Mouse (Mus musculus) hindbrain, postnatal 0 days (tissue): ENCODE data around the gene Gtsf1. TPM values are rescaled to one million over a fixed set of nuclear protein-coding genes. Genes with fewer than 3 reads are reported as not detected.

Experiments used
- ATAC-seq: fragments of 200-750 bp; cut with Nextera tagmentation; 2 replicates; pipeline ENCODE4 v1.8.0; 2017; ENCODE audit warnings: mild to moderate bottlenecking, moderate TSS enrichment, moderate library complexity
- DNase-seq: peaks from one replicate; pipeline ENCODE4 v3.0.0-alpha.2; 2015; ENCODE audit warnings: low spot score
- H3K27ac ChIP-seq: fragments of 300-500 bp; sonication (generic); 2 replicates; pipeline ENCODE4 v1.5.1; 2014; ENCODE audit warnings: mild to moderate bottlenecking
- H3K27me3 ChIP-seq: fragments of 300-500 bp; sonication (generic); 2 replicates; pipeline ENCODE4 v1.6.1; 2014; ENCODE audit warnings: low read length, mixed read lengths; ENCODE audit not compliant: insufficient read depth
- H3K36me3 ChIP-seq: fragments of 300-500 bp; sonication (generic); 2 replicates; pipeline ENCODE4 v1.6.1; 2014; ENCODE audit warnings: low read length, mixed read lengths; ENCODE audit not compliant: insufficient read depth
- H3K4me1 ChIP-seq: fragments of 300-500 bp; sonication (generic); 2 replicates; pipeline ENCODE4 v1.6.1; 2014; ENCODE audit warnings: antibody characterized with exemption, low read length, mixed read lengths; ENCODE audit not compliant: insufficient read depth
- H3K4me2 ChIP-seq: fragments of 300-500 bp; sonication (generic); 2 replicates; pipeline ENCODE4 v1.6.1; 2014; ENCODE audit warnings: low read depth, mild to moderate bottlenecking, low read length, moderate library complexity, mixed read lengths
- H3K4me3 ChIP-seq: fragments of 300-500 bp; sonication (generic); 2 replicates; pipeline ENCODE4 v1.5.1; 2014; ENCODE audit warnings: low read length
- H3K9ac ChIP-seq: fragments of 300-500 bp; sonication (generic); replicated peaks from 2 replicates; pipeline ENCODE4 v1.6.1; 2014; ENCODE audit warnings: mild to moderate bottlenecking, low read length, moderate library complexity, mixed read lengths
- H3K9me3 ChIP-seq: fragments of 300-500 bp; sonication (generic); 2 replicates; pipeline ENCODE4 v1.6.1; 2016; ENCODE audit warnings: low read length, mixed read lengths
- CTCF ChIP-seq: IDR thresholded peaks from 2 replicates; pipeline ENCODE4 v1.5.1; 2016; ENCODE audit warnings: antibody characterized with exemption, control low read depth, low read depth
- WGBS: fragments of 180-500 bp; shearing (Covaris S2); extraction: QIAGEN DNeasy Blood & Tissue Kit; methylation state at CpG from one replicate; pipeline ENCODE4 v1.1.7; 2014; 5-methylcytosine and 5-hydroxymethylcytosine counted together
- polyA plus RNA-seq: library from polyadenylated mRNA; unstranded; fragments of >200 nt; fragmentation: Nextera tagmentation; extraction: Ambion mirVana; gene quantifications from 2 replicates; pipeline ENCODE4 v1.2.1, GENCODE M21; 2015
- total RNA-seq: library from RNA; depleted of rRNA; stranded (reverse); fragments of >200 nt; gene quantifications from 2 replicates; pipeline ENCODE4 v1.2.3, GENCODE M21; 2014; rRNA removed

The Gtsf1 gene
- total and polyA plus RNA-seq, 2 experiments from 2014 or later, result 0.65 TPM; not detected in 1

- no peaks in the 10 kb centered on the region for H3K9me3 ChIP-seq
- 44% methylated on average over 4 of the region's 4 CpGs for WGBS
- no peak overlapping the region for H3K9ac ChIP-seq
- no peak overlapping the region for H3K27ac ChIP-seq
- no peaks in the 10 kb centered on the region for H3K4me1 ChIP-seq
- H3K4me3 ChIP-seq, result no peak overlapping the region
- no peak for DNase-seq
- H3K4me2 ChIP-seq, result no peak overlapping the region
- no peaks in the 10 kb centered on the region for H3K36me3 ChIP-seq
- peak; percentile 38 for ATAC-seq
- no peak for TF ChIP-seq CTCF
- H3K27me3 ChIP-seq, result no peaks in the 10 kb centered on the region
Observed at GRCm38 (mm10) chr15:103358278-103359121, 71.8 kb downstream of the Gtsf1 start.

- 73% methylated on average over 4 of the region's 4 CpGs for WGBS
Observed at GRCm38 (mm10) chr15:103357817-103358216, 72.5 kb downstream of the Gtsf1 start.

GRCm38 (mm10) chr15:103356130-103356529 lies 74.1 kb downstream of the Gtsf1 start:
- no peak overlapping the region for H3K27ac ChIP-seq
- no peaks in the 10 kb centered on the region for H3K9me3 ChIP-seq
- H3K27me3 ChIP-seq, result no peaks in the 10 kb centered on the region
- no peak overlapping the region for H3K4me3 ChIP-seq
- no peak overlapping the region for H3K4me2 ChIP-seq
- WGBS, result 88% methylated on average over 4 of the region's 4 CpGs
- no peak for TF ChIP-seq CTCF
- H3K9ac ChIP-seq, result no peak overlapping the region
- DNase-seq (no peak), ATAC-seq (no peak)
- H3K4me1 ChIP-seq, result no peaks in the 10 kb centered on the region
- H3K36me3 ChIP-seq, result no peaks in the 10 kb centered on the region

More at GRCm38 (mm10) chr15:103357817-103358216, 72.5 kb downstream of the Gtsf1 start:
- Histone ChIP-seq H3K9ac (no peak overlapping the region), H3K4me2 (no peak overlapping the region), H3K9me3 (no peaks in the 10 kb centered on the region), H3K27ac (no peak overlapping the region), H3K36me3 (no peaks in the 10 kb centered on the region), H3K4me3 (no peak overlapping the region), H3K27me3 (no peaks in the 10 kb centered on the region), H3K4me1 (no peaks in the 10 kb centered on the region)
- no peak for ATAC-seq
- no peak for TF ChIP-seq CTCF
- DNase-seq, result no peak

- DNase-seq, result no peak
- Histone ChIP-seq H3K27ac (no peak overlapping the region), H3K4me1 (no peaks in the 10 kb centered on the region), H3K9me3 (no peaks in the 10 kb centered on the region), H3K27me3 (no peaks in the 10 kb centered on the region), H3K9ac (no peak overlapping the region), H3K36me3 (no peaks in the 10 kb centered on the region), H3K4me2 (no peak overlapping the region), H3K4me3 (no peak overlapping the region)
- no peak for ATAC-seq
- TF ChIP-seq CTCF, result no peak
- WGBS, result 78% methylated on average over 4 of the region's 4 CpGs
Observed at GRCm38 (mm10) chr15:103355420-103355819, 74.8 kb downstream of the Gtsf1 start.

- TF ChIP-seq CTCF, result no peak
- Histone ChIP-seq H3K36me3 (no peaks in the 10 kb centered on the region), H3K27me3 (no peaks in the 10 kb centered on the region), H3K4me3 (no peak overlapping the region), H3K4me2 (no peak overlapping the region), H3K9me3 (no peaks in the 10 kb centered on the region), H3K4me1 (no peaks in the 10 kb centered on the region), H3K27ac (no peak overlapping the region), H3K9ac (no peak overlapping the region)
- ATAC-seq, result no peak
- DNase-seq, result no peak
- 73% methylated on average over 2 of the region's 2 CpGs for WGBS
Observed at GRCm38 (mm10) chr15:103354690-103355089, 75.6 kb downstream of the Gtsf1 start.

- H3K36me3 ChIP-seq, result no peaks in the 10 kb centered on the region
- no peak for ATAC-seq
- 94% methylated on average over 11 of the region's 11 CpGs for WGBS
- no peak for TF ChIP-seq CTCF
- no peak overlapping the region for H3K4me3 ChIP-seq
- H3K4me2 ChIP-seq, result no peak overlapping the region
- no peak overlapping the region for H3K9ac ChIP-seq
- no peak for DNase-seq
- no peaks in the 10 kb centered on the region for H3K4me1 ChIP-seq
- no peaks in the 10 kb centered on the region for H3K27me3 ChIP-seq
- H3K9me3 ChIP-seq, result no peaks in the 10 kb centered on the region
- no peak overlapping the region for H3K27ac ChIP-seq
Observed at GRCm38 (mm10) chr15:103353511-103354256, 76.6 kb downstream of the Gtsf1 start.

GRCm38 (mm10) chr15:103352856-103353255 lies 77.4 kb downstream of the Gtsf1 start:
- no peak overlapping the region for H3K4me2 ChIP-seq
- H3K9me3 ChIP-seq, result no peaks in the 10 kb centered on the region
- DNase-seq (peak; percentile 85), ATAC-seq (peak; percentile 59)
- 44% methylated on average over 4 of the region's 4 CpGs for WGBS
- H3K4me3 ChIP-seq, result no peak overlapping the region
- peak; percentile 90 for TF ChIP-seq CTCF
- H3K36me3 ChIP-seq, result no peaks in the 10 kb centered on the region
- no peak overlapping the region for H3K9ac ChIP-seq
- H3K27ac ChIP-seq, result no peak overlapping the region
- no peaks in the 10 kb centered on the region for H3K4me1 ChIP-seq
- no peaks in the 10 kb centered on the region for H3K27me3 ChIP-seq

Other genes starting within 250 kb of the Gtsf1 start
- 125 and 134 TPM in 2 replicates for gene Cbx5, start 190.7 kb downstream of the Gtsf1 start, total RNA-seq
- 95.3 and 98.1 TPM in 2 replicates for gene Cbx5, start 190.7 kb downstream of the Gtsf1 start, polyA plus RNA-seq
- 117 and 148 TPM in 2 replicates for gene Hnrnpa1, start 190.0 kb downstream of the Gtsf1 start, total RNA-seq
- gene Hnrnpa1, start 190.0 kb downstream of the Gtsf1 start, polyA plus RNA-seq, result 596 and 630 TPM in 2 replicates
- 0.63 TPM in 1 of 2 replicates, not detected in the other for gene Nfe2, start 172.1 kb downstream of the Gtsf1 start, total RNA-seq
- 0.20 and 0.33 TPM in 2 replicates for gene Nfe2, start 172.1 kb downstream of the Gtsf1 start, polyA plus RNA-seq
- 149 and 155 TPM in 2 replicates for gene Copz1, start 157.8 kb downstream of the Gtsf1 start, total RNA-seq
- gene Copz1, start 157.8 kb downstream of the Gtsf1 start, polyA plus RNA-seq, result 181 TPM in 2 replicates
- 0.58 and 0.86 TPM in 2 replicates for gene Gpr84, start 119.9 kb downstream of the Gtsf1 start, total RNA-seq
- gene Gpr84, start 119.9 kb downstream of the Gtsf1 start, polyA plus RNA-seq, result 0.30 and 0.37 TPM in 2 replicates
- gene Zfp385a, start 90.4 kb downstream of the Gtsf1 start, total RNA-seq, result 20.6 and 25.8 TPM in 2 replicates
- gene Zfp385a, start 90.4 kb downstream of the Gtsf1 start, polyA plus RNA-seq, result 19.8 and 23.1 TPM in 2 replicates
- 8.2 and 8.3 TPM in 2 replicates for gene Itga5, start 63.7 kb downstream of the Gtsf1 start, total RNA-seq
- gene Itga5, start 63.7 kb downstream of the Gtsf1 start, polyA plus RNA-seq, result 4.9 and 5.0 TPM in 2 replicates
- gene Gtsf2, start 18.0 kb upstream of the Gtsf1 start, total RNA-seq, result not detected in 2 replicates
- 2.1 and 2.3 TPM in 2 replicates for gene Gtsf2, start 18.0 kb upstream of the Gtsf1 start, polyA plus RNA-seq
- gene Nckap1l, start 23.3 kb upstream of the Gtsf1 start, total RNA-seq, result 4.7 and 5.5 TPM in 2 replicates
- 2.5 TPM in 2 replicates for gene Nckap1l, start 23.3 kb upstream of the Gtsf1 start, polyA plus RNA-seq
- gene Pde1b, start 72.6 kb upstream of the Gtsf1 start, total RNA-seq, result 116 and 127 TPM in 2 replicates
- 67.2 and 67.6 TPM in 2 replicates for gene Pde1b, start 72.6 kb upstream of the Gtsf1 start, polyA plus RNA-seq
- gene Ppp1r1a, start 107.5 kb upstream of the Gtsf1 start, total RNA-seq, result 111 and 122 TPM in 2 replicates
- 196 and 197 TPM in 2 replicates for gene Ppp1r1a, start 107.5 kb upstream of the Gtsf1 start, polyA plus RNA-seq
- not detected in 2 replicates for gene Glycam1, start 134.6 kb upstream of the Gtsf1 start, total RNA-seq
- not detected in 2 replicates for gene Glycam1, start 134.6 kb upstream of the Gtsf1 start, polyA plus RNA-seq